Mouse (Mus musculus): ENCODE measurements at regions not wholly inside any gene's neighbourhood (a gene's known extent, or its start where the extent isn't known, plus 50 kb on each side); places are given as distances from the start of the nearest gene placed in this dataset.
"Not testable (repeated sequence)": the region's sequence is repeated elsewhere in the genome, so short reads cannot be mapped to it uniquely, and the experiment has no call there.

DNA sequence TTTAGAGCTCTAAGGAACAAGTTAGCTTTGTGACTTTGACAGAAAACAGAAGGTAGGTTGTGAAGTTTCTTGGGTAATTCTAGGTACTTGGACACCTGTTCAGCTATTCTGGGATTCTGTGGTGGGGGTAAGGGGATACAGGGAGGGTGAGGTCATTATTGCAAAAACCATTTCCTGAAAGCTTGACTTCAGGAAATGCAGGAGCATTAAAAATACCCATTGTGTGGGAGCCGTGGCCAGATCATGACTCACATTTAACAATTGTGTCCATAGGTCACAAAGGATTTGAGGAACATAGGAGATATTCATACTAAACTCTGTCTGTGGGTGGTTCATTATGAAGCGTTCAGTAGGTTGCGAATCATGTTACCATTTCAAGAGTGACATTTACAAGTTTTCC, 102.4 kb downstream of the Gm5426 start:
- DNase-seq (ENCODE audit: inconsistent age in 2 of 2, low spot score in 1 of 2): peak in 1 of 2 experiments; percentile 36

DNA sequence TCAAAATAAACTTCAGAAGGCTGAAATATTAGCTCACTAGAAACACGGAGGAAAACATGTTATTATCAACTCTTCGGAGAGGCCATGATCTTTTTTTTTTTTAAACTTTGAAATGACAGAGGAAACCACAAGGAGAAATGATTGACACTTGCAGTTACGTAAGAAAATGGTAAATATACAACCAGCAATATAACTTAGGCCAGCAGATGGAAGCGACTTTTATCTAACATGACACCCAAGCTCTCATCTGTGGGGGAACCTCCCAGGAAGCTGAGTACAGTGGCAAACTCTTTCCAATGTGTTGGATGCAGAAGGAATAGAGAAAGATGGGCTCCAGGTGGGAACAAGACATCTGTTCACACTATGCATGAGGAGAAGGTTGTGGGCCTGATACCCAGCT, 104.2 kb downstream of the Gm5426 start:
- DNase-seq (ENCODE audit: inconsistent age in 2 of 2, low spot score in 1 of 2): no peak

DNA sequence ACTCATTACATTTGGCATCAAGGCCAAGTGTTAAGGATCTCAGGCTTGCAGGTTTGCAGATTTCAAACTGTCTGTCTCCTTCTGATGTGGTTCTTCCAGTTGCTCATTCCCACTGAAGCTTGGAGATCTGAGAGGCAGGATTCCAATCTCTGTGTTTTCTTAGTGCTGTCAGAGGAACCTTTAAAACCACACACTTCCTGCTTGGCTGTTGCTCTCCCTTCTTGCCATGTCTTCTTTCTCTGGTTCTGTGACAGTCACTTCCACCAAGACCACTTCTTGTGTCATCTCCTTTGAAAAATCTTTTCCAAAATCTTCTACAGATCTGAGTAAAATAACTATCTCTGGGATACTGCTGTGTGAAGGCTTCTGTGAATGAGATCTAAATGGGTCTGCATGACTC, 117.3 kb downstream of the Gm5426 start:
- no peak for DNase-seq (ENCODE audit: inconsistent age in 2 of 2, low spot score in 1 of 2)

DNA sequence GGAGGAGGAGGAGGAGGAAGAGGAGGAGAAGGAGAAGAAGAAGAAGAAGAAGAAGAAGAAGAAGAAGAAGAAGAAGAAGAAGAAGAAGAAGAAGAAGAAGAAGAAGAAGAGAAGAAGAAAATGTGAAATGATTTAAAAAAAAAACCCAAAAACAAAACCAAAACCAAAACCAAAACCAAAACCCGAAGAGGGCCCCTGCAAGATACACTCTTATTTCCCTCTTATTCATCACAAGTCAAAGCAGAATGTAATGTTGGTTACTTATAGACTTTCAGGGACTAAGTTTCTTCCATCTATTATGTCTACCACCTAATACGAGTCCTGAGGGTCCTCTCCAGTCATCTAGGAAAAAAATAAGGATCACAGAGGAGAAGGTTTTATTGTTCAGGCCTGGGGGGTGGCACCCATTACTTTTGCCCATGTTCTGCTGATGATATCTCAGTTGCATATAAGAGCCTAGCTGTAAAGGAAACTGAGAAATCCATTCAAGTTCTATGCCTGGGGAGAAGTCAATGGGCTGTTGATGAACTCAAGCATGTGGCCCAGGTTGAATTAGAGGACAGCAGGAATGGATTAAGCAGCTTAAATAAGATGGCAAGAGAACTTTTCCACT, 118.0 kb downstream of the Gm5426 start:
- DNase-seq (ENCODE audit: inconsistent age in 2 of 2, low spot score in 1 of 2): no peak

DNA sequence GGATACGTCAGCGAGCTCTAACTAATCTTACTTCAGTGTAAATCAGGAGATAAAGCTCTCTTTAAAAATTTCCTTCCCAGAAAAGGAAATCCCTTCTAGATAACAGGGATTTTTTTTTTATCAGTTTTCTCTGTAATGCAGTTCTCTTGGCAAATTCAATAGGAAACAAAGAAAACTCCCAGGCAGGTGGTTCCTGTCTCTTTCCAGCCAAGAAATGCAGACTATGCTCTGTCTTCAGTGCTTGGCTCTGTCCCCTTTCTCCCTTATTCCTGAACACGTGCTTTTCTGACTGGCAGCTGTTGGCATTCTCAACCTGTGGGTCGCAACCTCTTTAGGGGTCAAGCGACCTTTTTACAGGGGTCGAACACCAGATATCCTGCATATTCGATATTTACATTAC, 121.5 kb downstream of the Gm5426 start:
- peak; percentile 17 to 57 for DNase-seq (ENCODE audit: inconsistent age in 2 of 2, low spot score in 1 of 2)

DNA sequence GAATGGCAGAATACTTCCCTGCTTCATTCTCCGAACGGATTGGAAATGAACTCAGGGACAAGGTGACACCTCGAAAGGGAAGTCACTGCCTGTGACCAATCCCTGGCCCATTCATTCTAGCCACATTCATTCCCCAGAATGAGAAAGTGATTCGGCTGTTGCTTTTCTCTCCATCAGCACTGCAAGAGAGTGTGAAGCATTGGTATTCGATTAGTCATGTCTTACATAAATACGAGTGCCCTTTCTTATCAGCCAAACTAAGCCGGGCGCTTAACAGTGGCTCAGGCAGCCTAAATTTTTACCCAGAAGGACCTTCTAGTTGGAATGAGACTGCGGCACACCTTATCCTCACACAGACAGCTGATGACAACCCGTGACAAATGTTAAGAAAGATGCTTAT, 122.8 kb downstream of the Gm5426 start:
- peak in 1 of 2 experiments; percentile 38 for DNase-seq (ENCODE audit: inconsistent age in 2 of 2, low spot score in 1 of 2)

DNA sequence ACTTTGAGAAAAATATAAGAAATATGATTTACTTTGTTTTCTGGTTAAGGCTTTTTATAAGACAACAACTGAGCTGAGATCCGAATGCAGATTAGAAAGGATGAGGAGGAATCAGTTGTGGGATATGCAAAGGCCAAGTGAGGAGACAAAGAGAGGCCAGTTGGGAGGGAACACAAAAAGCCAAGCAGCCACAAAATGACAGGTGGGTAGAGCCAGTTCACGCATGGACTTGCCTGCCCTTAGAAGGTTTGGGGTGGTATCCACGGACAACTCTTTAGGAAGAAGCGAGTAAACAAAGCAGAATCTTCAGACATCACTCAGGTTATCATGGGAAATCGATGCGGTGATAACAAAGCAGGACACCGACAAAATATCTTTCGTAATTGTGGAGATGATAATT, 123.2 kb downstream of the Gm5426 start:
- no peak for DNase-seq (ENCODE audit: inconsistent age in 2 of 2, low spot score in 1 of 2)

- DNase-seq (ENCODE audit: inconsistent age in 2 of 2, low spot score in 1 of 2): peak in 1 of 2 experiments; percentile 56
These were observed 127.1 kb downstream of the Gm5426 start for GRCm38 (mm10) chr10:96263544-96263943.

- no peak for DNase-seq (ENCODE audit: inconsistent age in 2 of 2, low spot score in 1 of 2)
These were observed 128.0 kb downstream of the Gm5426 start for GRCm38 (mm10) chr10:96264433-96264832.

DNA sequence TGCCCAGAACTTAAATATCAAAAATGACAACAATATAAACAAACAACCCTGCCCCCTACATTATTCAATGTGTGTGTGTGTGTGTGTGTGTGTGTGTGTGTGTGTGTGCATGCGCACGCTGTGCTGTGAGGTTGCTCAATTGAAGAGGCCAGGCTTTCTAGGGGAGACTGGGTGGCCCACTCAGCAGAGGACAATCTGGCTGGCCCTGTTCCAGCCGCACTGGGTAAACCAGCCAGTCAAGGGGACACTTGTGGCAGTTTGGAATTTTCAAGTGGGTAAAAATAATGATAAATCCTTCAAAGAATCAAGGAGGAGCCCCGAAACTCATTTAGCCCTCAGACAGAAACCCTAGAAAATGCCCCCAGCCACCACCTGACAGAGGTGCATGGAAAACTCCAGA, 128.5 kb downstream of the Gm5426 start:
- no peak for DNase-seq (ENCODE audit: inconsistent age in 2 of 2, low spot score in 1 of 2)

GRCm38 (mm10) chr10:96266100-96266735, 129.8 kb downstream of the Gm5426 start:
- no peak for DNase-seq (ENCODE audit: inconsistent age in 2 of 2, low spot score in 1 of 2)

DNA sequence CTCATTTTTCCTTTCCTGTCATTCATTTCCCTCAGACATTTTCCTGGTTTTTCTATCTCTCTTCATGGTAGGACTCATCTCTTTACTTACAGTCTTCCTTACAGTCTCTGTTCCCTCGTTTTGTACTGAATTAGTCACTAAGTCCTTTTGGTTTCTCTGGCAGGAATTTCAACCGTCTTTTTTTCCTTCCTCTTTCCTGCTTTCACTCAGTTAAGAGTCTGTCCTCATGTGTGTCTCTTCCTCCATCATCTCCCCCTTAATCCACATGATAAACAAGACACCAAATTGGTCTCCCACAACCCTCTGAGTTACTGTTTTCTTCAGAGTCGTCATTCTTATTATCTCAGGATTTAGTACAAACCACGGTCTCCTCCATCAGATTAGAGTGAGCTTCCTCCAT, 131.2 kb downstream of the Gm5426 start:
- no peak for DNase-seq (ENCODE audit: inconsistent age in 2 of 2, low spot score in 1 of 2)

- peak; percentile 17 to 41 for DNase-seq (ENCODE audit: inconsistent age in 2 of 2, low spot score in 1 of 2)
These were observed 137.4 kb downstream of the Gm5426 start for GRCm38 (mm10) chr10:96273607-96274365.

- DNase-seq (ENCODE audit: inconsistent age in 2 of 2, low spot score in 1 of 2): peak in 1 of 2 experiments; percentile 32
These were observed 143.7 kb downstream of the Gm5426 start for GRCm38 (mm10) chr10:96280149-96280548.

GRCm38 (mm10) chr10:96285407-96286093, 149.1 kb downstream of the Gm5426 start:
- no peak for DNase-seq (ENCODE audit: inconsistent age in 2 of 2, low spot score in 1 of 2)

GRCm38 (mm10) chr10:96286094-96286485, 149.7 kb downstream of the Gm5426 start:
- no peak for DNase-seq (ENCODE audit: inconsistent age in 2 of 2, low spot score in 1 of 2)

DNA sequence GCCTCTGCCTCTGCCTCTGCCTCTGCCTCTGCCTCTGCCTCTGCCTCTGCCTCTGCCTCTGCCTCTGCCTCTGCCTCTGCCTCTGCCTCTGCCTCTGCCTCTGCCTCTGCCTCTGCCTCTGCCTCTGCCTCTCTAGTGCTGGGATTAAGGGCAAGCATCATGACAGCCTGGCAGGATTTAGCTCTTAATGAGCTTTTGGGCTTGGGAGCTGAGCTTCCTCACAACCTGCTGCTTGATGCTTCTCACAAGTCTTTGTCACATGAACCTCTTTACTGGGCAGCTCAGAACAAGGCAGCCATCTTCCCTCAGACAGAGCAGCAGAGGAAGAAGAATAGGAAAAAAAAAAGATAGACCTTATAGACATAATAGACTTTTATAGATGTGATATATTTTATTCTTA, 152.6 kb downstream of the Gm5426 start:
- DNase-seq (ENCODE audit: inconsistent age in 2 of 2, low spot score in 1 of 2): not testable (repeated sequence)

- DNase-seq (ENCODE audit: inconsistent age in 2 of 2, low spot score in 1 of 2): no peak
These were observed 157.2 kb downstream of the Gm5426 start for GRCm38 (mm10) chr10:96293622-96294021.

GRCm38 (mm10) chr10:96294666-96295065, 158.3 kb downstream of the Gm5426 start:
- DNase-seq (ENCODE audit: inconsistent age in 2 of 2, low spot score in 1 of 2): peak; percentile 23 to 73

DNA sequence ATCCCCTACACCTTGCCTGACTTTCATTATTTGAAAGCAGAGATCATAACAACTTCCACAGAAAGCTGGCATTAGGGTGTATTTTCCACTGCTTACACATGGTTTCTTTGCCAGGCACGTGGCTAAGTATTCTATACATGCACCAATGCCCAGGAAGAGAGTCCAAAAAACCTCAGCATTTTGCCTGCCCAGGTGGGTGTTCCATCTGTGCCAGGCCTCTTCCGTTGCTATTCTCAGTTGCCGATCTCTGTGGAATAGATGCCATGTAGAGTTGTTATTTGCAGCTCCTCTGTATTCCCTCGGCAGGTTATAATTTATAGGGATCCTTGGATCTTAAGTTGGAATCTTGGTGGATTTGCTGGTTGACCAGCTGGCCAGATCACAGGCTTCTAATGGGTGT, 161.3 kb downstream of the Gm5426 start:
- DNase-seq (ENCODE audit: inconsistent age in 2 of 2, low spot score in 1 of 2): no peak

DNA sequence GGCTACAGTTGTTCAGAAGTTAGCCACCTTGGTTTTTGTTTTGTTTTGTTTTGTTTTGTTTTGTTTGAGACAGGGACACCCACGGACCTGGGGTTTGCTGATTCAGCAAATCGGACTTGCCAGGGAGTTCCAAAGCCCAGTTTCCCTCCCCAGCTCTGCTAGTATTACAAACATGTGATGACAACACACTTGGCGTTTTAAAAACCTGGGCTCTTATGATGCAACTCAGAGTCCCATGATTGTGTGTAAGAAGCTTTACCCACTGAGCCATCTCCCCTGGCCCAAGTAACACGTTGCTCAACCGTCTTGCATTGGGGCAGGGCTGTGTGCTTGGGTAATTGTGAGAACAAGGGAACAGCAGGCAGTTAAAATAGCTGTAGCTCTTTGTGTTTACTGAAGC, 162.2 kb downstream of the Gm5426 start:
- DNase-seq (ENCODE audit: inconsistent age in 2 of 2, low spot score in 1 of 2): peak in 1 of 2 experiments; percentile 55

DNA sequence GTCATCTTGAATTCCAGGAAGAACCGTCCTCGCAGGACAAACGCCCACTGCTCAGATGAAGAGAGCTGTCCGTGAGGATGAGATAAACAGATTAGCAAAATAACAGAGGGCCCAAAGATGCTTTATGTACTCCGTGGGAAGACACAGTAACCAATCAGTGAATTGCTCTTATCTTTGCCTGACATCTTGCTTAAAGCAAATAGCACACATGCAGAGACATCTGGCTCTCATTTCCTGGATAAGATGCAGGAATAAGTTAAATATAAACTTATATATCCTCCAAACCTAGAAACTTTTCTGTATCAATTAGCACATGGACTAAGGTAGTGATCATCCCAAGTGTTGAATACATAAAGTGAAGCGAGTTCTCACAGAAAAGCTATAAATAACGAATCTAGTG, 169.3 kb downstream of the Gm5426 start:
- no peak for DNase-seq (ENCODE audit: inconsistent age in 2 of 2, low spot score in 1 of 2)
